Mouse (Mus musculus) bone marrow, adult 2 months (tissue): ENCODE data around the gene Ecm2. TPM values are rescaled to one million over a fixed set of nuclear protein-coding genes. Genes with fewer than 3 reads are reported as not detected.

Experiments
- H3K27ac ChIP-seq: fragments of 200-500 bp; 2 replicates; pipeline ENCODE4 v1.5.1; 2012; ENCODE audit warnings: low read depth, mild to moderate bottlenecking, control low read depth, inconsistent platforms, low read length; ENCODE audit not compliant: control insufficient read depth, poor library complexity, insufficient read depth
- H3K4me1 ChIP-seq: fragments of 200-500 bp; 2 replicates; pipeline ENCODE4 v1.6.1; 2011; ENCODE audit warnings: low read length; ENCODE audit not compliant: control insufficient read depth, insufficient read depth
- H3K4me3 ChIP-seq: fragments of 200-500 bp; replicated peaks from 2 replicates; pipeline ENCODE3; 2011; ENCODE audit warnings: mild to moderate bottlenecking, low read depth, low read length, control low read depth; ENCODE audit not compliant: control insufficient read depth
- CTCF ChIP-seq: fragments of 200-500 bp; IDR thresholded peaks from 2 replicates; pipeline ENCODE4 v1.5.1; 2011; ENCODE audit warnings: low read length, control low read depth; ENCODE audit not compliant: control insufficient read depth, insufficient read depth
- POLR2A ChIP-seq: fragments of 200-500 bp; IDR thresholded peaks from 2 replicates; pipeline ENCODE4 v1.6.1; 2011; ENCODE audit warnings: low read depth, mild to moderate bottlenecking, control low read depth, low read length, borderline replicate concordance; ENCODE audit not compliant: control insufficient read depth
- WGBS: fragments of 180-500 bp; shearing (Covaris S2); methylation state at CpG from one replicate; pipeline ENCODE4 v1.1.7; 2018; 5-methylcytosine and 5-hydroxymethylcytosine counted together
- polyA plus RNA-seq: library from polyadenylated mRNA; stranded (reverse); fragments of >200 nt; gene quantifications from 2 replicates; pipeline ENCODE4 v1.2.4, GENCODE M21; 2011; ENCODE audit warnings: low replicate concordance; ENCODE audit not compliant: missing spikeins, insufficient read depth, insufficient read length

Gene Ecm2
- polyA plus RNA-seq, 1 experiment: 0.42 TPM

GRCm38 (mm10) chr13:49536946-49537345 is 32.3 kb downstream of the Ecm2 start:
- H3K4me3 ChIP-seq: no peak overlapping the region
- H3K27ac ChIP-seq: no peak overlapping the region
- TF ChIP-seq CTCF (no peak), POLR2A (no peak)
- 92% methylated on average over 1 of the region's 1 CpGs for WGBS
- H3K4me1 ChIP-seq: no peaks in the 10 kb centered on the region

GRCm38 (mm10) chr13:49538693-49539092 is 34.1 kb downstream of the Ecm2 start:
- 83% methylated on average over 1 of the region's 1 CpGs for WGBS
- no peak overlapping the region for H3K27ac ChIP-seq
- no peak overlapping the region for H3K4me3 ChIP-seq
- no peak for TF ChIP-seq POLR2A
- no peak for TF ChIP-seq CTCF
- H3K4me1 ChIP-seq: no peaks in the 10 kb centered on the region

- 82% methylated on average over 3 of the region's 3 CpGs for WGBS
- Histone ChIP-seq H3K4me1 (no peaks in the 10 kb centered on the region), H3K27ac (no peak within 1 kb of the TSS), H3K4me3 (no peak within 1 kb of the TSS)
- TF ChIP-seq POLR2A (no peak), CTCF (no peak)
Observed at GRCm38 (mm10) chr13:49544279-49544678, 39.7 kb downstream of the Ecm2 start, which contains the start of gene Aspn. Aspn (plus strand) TSS chr13:49544443.

GRCm38 (mm10) chr13:49545646-49546045 is 41.0 kb downstream of the Ecm2 start:
- Histone ChIP-seq H3K4me1 (no peaks in the 10 kb centered on the region), H3K4me3 (no peak overlapping the region), H3K27ac (no peak overlapping the region)
- no peak for TF ChIP-seq CTCF
- 66% methylated on average over 3 of the region's 3 CpGs for WGBS

- WGBS: 82% methylated on average over 1 of the region's 1 CpGs
- no peak overlapping the region for H3K27ac ChIP-seq
Observed at GRCm38 (mm10) chr13:49546517-49546916, 41.9 kb downstream of the Ecm2 start.

GRCm38 (mm10) chr13:49547563-49548150 is 43.0 kb downstream of the Ecm2 start:
- H3K27ac ChIP-seq: no peak overlapping the region
- no peak overlapping the region for H3K4me3 ChIP-seq
- WGBS: 23% methylated on average over 1 of the region's 1 CpGs
- no peaks in the 10 kb centered on the region for H3K4me1 ChIP-seq
- TF ChIP-seq POLR2A: no peak
- TF ChIP-seq CTCF: no peak

More at GRCm38 (mm10) chr13:49546517-49546916, 41.9 kb downstream of the Ecm2 start:
- Histone ChIP-seq H3K4me3 (no peak overlapping the region), H3K4me1 (no peaks in the 10 kb centered on the region)
- TF ChIP-seq CTCF (no peak), POLR2A (no peak)

GRCm38 (mm10) chr13:49549616-49550015 is 45.0 kb downstream of the Ecm2 start:
- no peak overlapping the region for H3K4me3 ChIP-seq
- H3K27ac ChIP-seq: no peak overlapping the region
- WGBS: 94% methylated on average over 3 of the region's 3 CpGs
- H3K4me1 ChIP-seq: no peaks in the 10 kb centered on the region
- TF ChIP-seq CTCF (no peak), POLR2A (no peak)

- Histone ChIP-seq H3K27ac (no peak overlapping the region), H3K4me3 (no peak overlapping the region), H3K4me1 (no peaks in the 10 kb centered on the region)
- 82% methylated on average over 5 of the region's 5 CpGs for WGBS
- TF ChIP-seq CTCF (no peak), POLR2A (no peak)
Observed at GRCm38 (mm10) chr13:49554519-49554918, 49.9 kb downstream of the Ecm2 start.

- TF ChIP-seq CTCF (no peak), POLR2A (no peak)
- Histone ChIP-seq H3K27ac (no peak overlapping the region), H3K4me3 (no peak overlapping the region), H3K4me1 (no peaks in the 10 kb centered on the region)
- 81% methylated on average over 1 of the region's 1 CpGs for WGBS
Observed at GRCm38 (mm10) chr13:49556203-49556602, 51.6 kb downstream of the Ecm2 start.

GRCm38 (mm10) chr13:49556924-49557323 is 52.3 kb downstream of the Ecm2 start:
- WGBS: 62% methylated on average over 1 of the region's 1 CpGs
- TF ChIP-seq POLR2A (no peak), CTCF (no peak)
- Histone ChIP-seq H3K4me1 (no peaks in the 10 kb centered on the region), H3K4me3 (no peak overlapping the region), H3K27ac (no peak overlapping the region)
